Mouse (Mus musculus): Measurements from ENCODE around the gene Card19.

Card19 gene

DNA sequence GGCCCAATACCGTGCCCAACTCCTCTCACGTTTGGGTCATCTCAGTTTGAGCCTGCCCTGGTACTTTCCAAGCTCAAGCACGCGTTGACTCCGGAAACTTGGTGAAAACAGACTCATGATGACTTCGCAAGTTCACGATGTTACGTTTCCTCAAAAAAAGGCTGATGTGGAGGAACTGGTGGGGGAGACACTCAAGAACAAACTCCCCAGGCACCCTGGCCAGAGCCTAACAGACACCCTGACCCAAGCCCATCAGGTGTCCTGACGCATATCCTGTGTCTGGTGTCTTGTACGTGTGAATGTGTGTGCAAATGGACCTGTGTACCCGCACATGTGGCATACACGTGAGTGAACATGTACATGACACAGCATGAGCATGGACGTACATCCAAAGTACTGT is 15.1 kb downstream of the Card19 start:
- in situ Hi-C loops (cut with MboI; ENCODE audit: low pct_unique_long_range_greater_than_20kb in 1 of 2, low sequenced_read_pairs in 2 of 2, unreplicated experiment in 1 of 2): no loop called here

DNA sequence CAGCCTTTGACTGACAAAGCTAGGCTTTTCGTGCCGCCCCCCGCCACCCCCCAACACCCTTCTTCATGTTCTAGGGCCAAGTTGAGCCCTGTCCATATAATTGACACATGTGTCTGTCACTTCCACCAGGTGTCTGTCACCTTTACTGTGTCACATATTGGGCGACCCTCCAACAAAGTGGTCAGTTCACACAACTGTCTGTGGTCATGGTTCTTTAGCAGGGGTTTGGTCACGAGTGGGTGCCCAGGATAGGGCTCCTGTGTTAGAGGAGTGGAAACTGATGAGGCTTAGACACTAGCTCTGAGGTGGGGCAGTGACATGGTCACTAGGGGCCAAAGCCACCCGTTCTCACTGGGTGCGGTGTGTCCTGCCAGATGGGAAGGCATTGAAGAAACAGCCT is 15.9 kb downstream of the Card19 start:
- in situ Hi-C loops (cut with MboI; ENCODE audit: low pct_unique_long_range_greater_than_20kb in 1 of 2, low sequenced_read_pairs in 2 of 2, unreplicated experiment in 1 of 2): no loop called here

DNA sequence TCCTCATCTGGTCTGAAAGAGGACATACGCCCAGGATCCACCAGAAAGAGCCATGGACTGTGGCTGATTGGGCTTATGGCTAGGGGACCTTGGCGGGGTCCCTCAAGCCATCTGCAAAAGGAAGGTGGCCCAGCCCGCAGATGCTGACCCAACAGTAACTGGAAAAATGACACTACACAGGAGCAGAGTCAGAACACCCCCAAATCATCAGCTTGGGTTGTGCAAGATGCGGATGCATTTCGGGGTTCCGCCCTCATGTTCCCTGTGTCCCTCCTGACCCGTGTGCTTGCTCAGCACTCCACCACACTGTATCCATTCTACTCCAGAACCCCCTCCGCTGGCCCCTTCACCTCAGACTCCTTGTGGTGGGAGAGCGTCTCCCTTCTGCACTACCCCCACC is 17.1 kb downstream of the Card19 start:
- in situ Hi-C loops (cut with MboI; ENCODE audit: low pct_unique_long_range_greater_than_20kb in 1 of 2, low sequenced_read_pairs in 2 of 2, unreplicated experiment in 1 of 2): no loop called here

DNA sequence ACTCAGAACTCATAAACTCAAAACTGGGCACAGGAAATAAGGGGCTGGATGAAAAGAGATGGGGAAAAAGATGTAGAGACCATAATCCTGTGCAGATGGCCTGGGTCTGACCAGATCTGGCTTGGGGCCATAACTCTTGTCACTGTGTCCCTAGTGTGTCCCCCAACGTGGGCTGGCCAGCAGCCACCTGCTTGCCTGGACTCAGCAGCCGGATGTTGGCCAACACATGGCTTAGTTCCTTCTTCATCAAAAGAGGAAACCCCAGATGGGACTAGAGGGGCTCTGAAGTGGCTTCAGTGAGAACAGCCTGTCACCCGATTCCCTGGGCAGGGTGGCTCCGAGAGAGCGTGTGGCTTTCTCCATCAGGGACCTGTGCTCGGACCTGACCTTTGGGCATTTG is 19.1 kb downstream of the Card19 start:
- in situ Hi-C loops (cut with MboI; ENCODE audit: low pct_unique_long_range_greater_than_20kb in 1 of 2, low sequenced_read_pairs in 2 of 2, unreplicated experiment in 1 of 2): no loop called here

DNA sequence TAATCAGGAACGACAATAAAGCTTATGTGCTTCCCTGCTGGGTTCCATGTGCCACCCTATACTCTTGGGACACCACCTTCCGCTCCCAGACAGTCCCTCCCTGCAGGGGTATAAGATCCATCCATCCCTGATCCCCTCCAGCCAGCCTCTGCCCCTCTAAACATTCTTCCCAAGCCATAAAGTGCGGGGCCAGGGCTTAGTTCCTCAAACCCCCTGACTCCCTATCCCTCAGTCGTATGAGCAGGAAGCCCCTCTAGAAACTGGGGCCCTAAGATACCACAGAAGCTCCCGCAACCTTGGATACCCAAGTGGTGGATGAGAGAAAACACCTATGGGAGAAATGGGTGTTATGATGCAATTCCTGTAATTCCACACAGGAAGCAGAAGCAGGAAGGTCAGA is 19.6 kb downstream of the Card19 start:
- in situ Hi-C loops (cut with MboI; ENCODE audit: low pct_unique_long_range_greater_than_20kb in 1 of 2, low sequenced_read_pairs in 2 of 2, unreplicated experiment in 1 of 2): no loop called here

DNA sequence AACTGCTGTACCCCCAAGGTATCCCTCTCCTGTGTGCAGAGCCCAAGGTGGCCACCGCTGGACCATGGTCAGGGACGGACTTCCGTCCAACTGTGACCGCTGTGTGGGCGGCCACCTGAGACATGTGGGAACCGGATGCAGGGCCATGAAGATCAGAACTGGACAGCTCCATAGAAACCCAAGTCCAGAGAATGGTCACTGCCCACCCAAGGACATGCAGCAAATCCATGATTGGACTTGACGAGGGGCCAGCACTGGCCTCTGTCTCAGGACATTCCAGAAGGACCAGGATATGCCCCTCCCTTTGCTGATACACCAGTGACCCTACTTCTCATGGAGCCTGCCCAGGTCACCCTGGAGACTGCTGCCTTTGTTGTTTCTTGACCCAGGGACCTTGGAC is 20.2 kb downstream of the Card19 start:
- in situ Hi-C loops (cut with MboI; ENCODE audit: low pct_unique_long_range_greater_than_20kb in 1 of 2, low sequenced_read_pairs in 2 of 2, unreplicated experiment in 1 of 2): no loop called here

DNA sequence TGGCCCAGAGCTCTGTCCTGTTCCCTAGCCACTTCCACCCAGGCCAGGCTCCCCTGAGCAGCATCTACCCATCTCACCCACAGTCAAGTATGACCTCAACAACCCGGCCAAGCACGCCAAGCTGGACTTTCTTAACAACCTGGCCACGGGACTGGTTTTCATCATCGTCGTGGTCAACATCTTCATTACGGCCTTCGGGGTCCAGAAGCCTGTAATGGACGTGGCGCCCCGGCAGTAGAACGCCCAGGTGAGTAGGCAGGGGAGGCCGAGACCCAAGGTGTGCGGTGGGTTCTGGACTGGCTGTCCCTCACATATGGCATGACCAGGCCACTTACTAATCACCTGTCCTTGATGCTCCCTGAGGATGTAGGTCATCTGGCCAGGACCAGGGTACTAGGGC is 21.0 kb downstream of the Card19 start:
- in situ Hi-C loops (cut with MboI; ENCODE audit: low pct_unique_long_range_greater_than_20kb in 1 of 2, low sequenced_read_pairs in 2 of 2, unreplicated experiment in 1 of 2): no loop called here

DNA sequence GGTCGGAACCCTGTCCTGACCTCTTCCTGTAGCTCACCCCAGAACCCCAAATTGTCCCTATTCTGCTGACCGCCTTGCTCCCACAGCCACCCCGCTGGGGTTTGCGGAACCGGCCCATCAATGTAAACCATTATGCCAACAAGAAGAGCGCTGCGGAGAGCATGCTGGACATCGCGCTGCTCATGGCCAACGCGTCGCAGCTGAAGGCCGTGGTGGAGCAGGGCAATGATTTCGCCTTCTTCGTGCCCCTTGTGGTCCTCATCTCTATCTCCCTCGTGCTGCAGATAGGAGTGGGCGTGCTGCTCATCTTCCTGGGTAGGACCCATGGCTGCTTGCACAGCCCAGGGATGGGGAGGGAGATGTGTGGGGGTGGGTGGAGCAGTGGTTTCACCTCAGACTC is 22.2 kb downstream of the Card19 start:
- in situ Hi-C loops (cut with MboI; ENCODE audit: low pct_unique_long_range_greater_than_20kb in 1 of 2, low sequenced_read_pairs in 2 of 2, unreplicated experiment in 1 of 2): no loop called here

DNA sequence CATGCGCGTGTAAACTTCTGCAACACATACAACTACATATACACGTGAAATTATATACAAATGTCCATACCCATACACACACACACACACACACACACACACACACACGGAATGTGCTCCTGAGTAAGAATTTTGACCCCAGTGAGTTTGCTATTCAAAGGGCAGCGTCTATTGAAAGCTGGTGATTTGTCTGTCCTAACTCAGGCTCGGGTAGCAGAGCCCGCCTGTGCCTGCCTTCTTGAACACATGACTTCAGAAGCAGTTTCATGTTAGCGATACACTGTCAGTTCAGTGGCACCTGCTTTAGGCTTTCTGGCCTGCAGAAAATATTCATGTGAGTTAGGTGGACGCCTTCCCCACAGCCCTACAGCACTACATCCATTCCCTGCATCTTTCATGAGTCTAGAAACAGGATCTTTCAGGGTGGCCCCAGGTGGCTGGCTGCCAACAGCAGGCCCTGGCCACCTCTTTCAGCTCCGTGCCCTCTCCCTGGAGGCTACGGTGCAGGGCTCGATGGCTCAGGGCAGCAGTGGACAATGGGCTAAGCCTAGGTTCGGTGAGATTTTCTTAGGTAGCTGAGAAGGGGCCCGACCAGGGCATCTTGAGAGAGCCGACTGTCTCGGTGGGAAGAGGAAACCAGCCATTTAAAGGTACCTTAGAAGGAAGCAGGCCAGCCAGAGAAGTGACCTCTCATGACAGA is 23.5 kb downstream of the Card19 start:
- in situ Hi-C loops (cut with MboI; ENCODE audit: low pct_unique_long_range_greater_than_20kb in 1 of 2, low sequenced_read_pairs in 2 of 2, unreplicated experiment in 1 of 2): no loop called here

DNA sequence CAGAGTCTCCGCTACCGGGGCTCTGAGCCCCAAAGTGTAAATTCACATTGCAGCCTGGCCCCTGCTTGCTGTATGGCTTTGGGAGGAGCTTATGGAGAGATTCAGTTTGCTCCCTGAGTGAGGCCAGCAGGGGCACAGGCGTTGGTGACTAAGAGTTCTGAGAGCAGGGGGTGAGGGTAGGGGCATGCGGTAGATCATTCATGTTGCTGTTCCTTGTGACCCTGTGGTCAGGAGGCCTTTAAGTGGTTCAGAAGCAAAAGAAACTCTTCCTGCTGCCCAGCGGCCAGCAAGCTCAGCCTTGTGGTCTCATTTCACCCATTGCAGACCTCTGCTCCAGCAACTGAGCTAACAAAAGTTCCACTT is 24.2 kb downstream of the Card19 start:
- in situ Hi-C loops (cut with MboI; ENCODE audit: low pct_unique_long_range_greater_than_20kb in 1 of 2, low sequenced_read_pairs in 2 of 2, unreplicated experiment in 1 of 2): no loop called here

DNA sequence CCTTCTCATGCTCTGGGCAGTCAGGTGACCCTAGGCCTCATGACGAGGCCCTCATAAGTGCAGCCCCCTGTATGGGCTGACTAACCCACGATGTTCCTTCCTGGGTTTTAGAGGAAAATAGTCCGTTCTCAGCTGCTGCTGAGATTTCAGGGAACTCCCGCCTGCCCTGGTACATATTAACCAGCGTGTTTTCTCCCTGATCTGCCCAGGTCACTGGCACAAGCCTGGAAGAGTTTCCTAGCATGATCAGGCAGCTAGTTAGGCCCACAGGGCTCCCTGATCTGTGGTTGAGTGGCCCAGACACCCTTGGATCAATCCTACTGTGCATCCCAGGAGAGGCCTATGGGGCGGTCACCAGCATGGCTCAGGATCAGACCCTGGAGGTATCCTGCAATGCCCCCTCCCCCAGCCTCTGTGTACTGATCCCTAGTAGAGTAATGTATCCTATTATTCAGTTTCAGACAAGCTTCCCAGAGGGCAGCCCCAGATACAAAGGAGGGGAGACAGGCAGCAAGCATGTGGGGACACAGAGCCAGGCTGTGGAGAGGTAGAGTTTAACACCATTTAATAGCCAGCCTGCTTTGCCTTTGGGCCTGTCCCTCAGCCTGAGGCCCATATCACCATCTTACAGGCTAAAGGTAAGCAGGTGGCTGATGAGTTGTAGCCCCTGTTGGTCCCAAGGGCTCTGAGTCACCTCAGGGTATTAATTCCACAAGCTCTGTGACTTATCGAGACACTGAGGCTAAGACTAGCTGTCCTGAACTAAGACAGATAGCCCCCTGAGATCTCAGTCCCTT is 24.8 kb downstream of the Card19 start:
- in situ Hi-C loops (cut with MboI; ENCODE audit: low pct_unique_long_range_greater_than_20kb in 1 of 2, low sequenced_read_pairs in 2 of 2, unreplicated experiment in 1 of 2): no loop called here

DNA sequence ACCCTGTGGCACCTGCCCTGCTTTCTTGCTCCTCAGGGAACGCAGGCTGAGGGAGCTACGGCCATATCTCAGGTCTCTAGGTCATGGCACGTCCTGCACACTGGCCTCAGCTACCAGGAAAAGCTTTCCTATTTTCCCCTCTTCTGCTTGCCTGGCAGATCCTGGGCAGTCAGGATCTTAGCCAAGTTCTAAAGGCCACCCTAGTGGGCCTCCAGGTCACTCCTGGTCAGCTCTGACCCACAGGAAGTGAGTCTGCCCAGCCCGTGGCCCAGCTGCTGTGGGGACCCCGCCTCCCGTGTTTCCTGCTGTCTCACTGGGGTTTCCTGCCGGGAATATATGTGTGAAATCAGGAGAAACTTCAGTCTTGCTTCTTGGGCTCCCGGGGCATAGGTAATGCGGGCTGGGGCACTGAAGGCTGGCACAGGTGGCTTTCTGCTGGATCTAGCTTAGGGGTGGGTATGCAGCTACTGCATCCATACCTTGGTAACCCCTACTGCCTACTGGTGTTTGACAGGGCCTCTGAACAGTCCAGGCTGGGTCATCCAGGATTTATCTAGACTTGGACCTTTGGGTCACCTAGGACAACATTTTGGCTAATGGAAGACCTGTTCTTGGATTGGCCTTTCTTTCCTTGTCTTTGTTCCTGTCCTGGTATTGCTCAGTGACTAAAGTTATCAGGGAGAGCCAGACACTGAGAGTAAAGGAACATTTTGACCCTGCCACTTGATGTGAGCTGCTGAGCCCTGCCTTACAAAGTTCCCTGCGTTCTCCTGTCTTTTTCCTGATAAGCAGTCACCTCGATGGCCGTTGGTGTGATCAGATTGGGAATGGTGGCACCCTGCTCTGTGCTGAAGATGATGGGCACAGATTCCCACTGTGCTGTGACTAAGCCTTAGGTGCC is 25.6 kb downstream of the Card19 start:
- in situ Hi-C loops (cut with MboI; ENCODE audit: low pct_unique_long_range_greater_than_20kb in 1 of 2, low sequenced_read_pairs in 2 of 2, unreplicated experiment in 1 of 2): no loop called here

DNA sequence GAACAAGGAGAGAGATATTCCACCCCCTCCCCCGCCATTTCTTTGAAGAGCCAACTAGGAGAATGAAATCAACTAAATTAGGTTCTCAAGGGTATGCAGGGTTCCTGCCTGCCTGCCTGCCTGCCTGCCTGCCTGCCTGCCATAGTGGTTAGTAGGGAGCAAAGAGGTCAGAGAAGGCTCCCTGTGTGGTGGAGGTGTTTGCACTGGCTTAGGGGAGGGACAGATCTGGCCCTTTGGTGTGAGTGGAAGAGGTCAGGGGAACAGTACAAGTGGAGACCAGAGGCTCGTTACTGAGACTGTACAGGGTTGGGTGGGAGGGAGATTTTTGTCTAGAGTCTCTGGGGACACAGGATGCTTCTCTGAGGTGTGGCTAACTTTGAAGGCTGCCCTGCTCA is 26.9 kb downstream of the Card19 start:
- in situ Hi-C loops (cut with MboI; ENCODE audit: low pct_unique_long_range_greater_than_20kb in 1 of 2, low sequenced_read_pairs in 2 of 2, unreplicated experiment in 1 of 2): no loop called here

DNA sequence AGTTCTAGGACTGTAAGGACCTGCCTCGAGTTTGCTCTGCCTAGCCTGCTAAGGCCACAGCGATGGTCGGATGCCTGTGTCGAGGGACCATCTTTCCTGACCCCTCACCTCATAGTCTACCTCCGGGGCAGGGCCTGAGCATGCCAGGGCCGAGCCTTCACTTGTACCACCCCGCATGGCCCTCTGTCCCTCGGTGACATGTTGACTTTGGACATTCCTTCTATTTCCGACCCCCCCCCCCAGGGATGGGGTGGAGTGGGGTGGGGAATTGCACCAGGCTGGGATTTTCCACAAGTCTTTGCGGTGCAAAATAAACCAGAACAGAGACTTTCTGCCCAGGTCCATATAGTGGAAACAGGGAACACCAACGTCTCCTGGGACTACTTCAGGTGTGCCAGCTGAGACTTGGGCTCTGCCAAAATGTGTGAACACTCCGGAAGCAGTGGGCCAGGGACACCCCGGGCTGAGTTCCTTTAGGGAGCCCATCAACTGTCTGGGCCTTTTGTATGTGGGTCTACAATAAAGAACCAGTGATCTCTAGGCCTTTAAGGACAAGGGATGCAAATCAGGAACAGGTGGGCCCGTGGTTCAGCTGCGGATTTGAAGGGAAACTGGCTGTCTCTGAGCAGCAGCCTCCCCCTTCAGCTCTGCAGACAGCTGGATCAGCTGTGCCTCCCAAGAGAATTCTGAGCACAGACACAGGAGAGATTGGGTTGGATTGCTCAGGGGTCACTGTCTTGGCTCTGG is 27.4 kb downstream of the Card19 start:
- in situ Hi-C loops (cut with MboI; ENCODE audit: low pct_unique_long_range_greater_than_20kb in 1 of 2, low sequenced_read_pairs in 2 of 2, unreplicated experiment in 1 of 2): no loop called here

DNA sequence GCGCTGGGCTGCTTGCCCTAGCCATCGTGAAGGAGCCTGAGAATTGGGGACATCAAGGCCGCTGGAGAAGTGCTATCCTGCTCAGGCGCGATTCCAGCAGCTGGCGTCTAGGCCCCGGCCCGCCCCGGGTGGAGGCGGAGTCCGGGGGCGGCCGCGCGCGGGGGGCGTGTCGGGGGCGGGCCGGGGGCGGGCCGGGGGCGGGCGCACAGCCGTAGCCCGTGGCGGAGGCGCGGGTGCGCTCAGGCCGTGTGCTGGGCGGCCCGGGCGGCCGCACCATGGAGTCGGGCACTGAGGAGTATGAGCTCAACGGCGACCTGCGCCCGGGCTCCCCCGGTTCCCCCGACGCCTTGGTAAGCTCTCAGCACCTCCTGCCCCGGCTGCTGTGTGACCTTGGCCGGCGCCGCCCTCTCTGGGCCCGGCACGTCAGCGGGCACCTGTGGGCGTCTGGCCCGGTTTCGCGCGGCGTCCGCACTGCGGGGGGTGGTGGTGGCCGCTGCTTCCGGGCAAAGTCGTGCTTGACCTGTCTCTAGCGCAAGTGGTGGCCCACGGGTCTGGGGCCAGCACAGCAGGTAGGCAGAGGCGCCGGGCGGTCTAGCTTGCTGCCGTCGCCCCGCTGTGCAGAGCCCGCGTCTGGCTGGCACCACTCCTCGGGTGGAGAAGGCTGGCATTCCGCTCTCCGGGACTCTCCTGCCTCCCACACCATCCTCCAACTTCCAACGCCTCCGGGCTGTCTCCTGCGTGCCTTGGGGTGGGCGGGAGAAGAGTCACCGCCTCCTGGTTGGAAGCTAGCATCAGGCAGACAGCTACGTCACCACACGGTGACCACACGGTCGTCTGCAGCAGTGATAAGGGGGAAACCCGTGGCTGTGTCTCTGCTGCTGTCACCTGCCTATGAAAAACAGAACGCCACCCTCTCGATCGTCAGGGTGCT is 28.3 kb downstream of the Card19 start, which contains the start of gene Ninj1:
Ninj1 (plus strand) TSS at position 198 of the 931 bp plus-strand sequence.
- in situ Hi-C loops (cut with MboI; ENCODE audit: low pct_unique_long_range_greater_than_20kb in 1 of 2, low sequenced_read_pairs in 2 of 2, unreplicated experiment in 1 of 2): no loop called here

DNA sequence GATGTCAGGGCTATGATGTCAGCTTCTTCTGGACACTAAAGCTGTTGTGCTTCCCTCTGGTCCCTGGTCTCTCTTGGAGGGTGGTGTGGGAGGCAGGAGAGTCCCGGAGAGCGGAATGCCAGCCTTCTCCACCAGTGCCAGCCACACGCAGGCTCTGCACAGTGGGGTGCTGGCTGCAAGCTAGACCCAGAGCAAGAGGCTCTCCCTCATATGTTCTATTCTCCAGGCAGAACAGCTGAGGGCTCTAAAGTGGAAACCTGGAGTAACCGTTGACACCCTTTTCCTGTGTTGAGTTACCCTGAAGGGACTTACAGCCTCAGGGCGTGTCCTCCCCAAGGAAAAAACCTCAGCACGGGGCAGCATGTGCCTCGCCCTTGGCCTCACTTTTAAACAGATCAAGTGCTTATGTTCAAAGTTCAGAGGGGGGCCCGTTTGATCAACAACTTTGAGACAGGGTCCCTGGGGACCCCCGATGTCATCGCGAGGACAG is 29.0 kb downstream of the Card19 start:
- in situ Hi-C loops (cut with MboI; ENCODE audit: low pct_unique_long_range_greater_than_20kb in 1 of 2, low sequenced_read_pairs in 2 of 2, unreplicated experiment in 1 of 2): no loop called here

DNA sequence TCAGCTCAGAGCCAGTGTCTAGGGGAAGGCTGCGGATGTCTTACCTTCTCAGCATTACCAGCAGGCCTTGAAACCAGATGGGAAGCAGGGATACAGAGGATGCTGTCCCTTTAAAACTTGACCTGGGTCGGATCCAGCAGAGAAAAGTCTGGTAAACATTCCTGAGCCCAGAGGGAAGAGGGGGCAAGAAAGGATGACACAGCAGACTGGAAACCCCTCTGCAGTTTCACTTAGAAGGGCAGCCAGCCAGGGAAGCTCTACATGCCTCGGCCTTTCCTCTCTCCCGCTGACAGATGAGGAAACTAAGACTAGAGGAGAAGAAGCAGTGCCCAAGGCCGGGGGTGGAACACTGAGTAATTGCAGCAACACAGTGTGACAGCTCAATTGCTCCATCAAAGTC is 32.2 kb downstream of the Card19 start:
- in situ Hi-C loops (cut with MboI; ENCODE audit: low pct_unique_long_range_greater_than_20kb in 1 of 2, low sequenced_read_pairs in 2 of 2, unreplicated experiment in 1 of 2): no loop called here

Data from mouse embryonic stem cell (cell line).